Mouse (Mus musculus): ENCODE data around the gene Thap12.

Thap12 gene

DNA sequence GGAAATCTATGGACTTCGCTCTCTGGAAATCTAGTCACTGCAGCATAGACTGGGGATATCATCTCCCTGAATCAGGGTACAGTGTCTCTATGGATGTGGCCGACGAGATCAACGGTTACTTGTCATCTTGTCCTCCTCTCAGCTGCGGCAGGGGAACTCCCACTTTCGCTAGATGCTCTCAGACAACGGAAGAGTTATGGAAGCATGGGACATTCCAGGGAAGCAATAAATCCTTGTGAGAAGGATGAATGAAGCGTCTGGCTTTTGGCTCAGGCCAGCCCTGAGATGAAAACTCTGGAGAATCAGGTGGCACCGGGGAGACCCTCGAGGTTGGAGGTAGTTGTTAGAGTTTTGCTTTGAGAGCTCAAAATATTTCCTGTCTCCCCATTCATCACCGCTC is 53.1 kb downstream of the Thap12 start:
- DNase-seq (ENCODE audit: low spot score in 2 of 2) = no peak

- DNase-seq (ENCODE audit: low spot score in 2 of 2) = peak; percentile 34 to 46
Measured at GRCm38 (mm10) chr7:98756556-98756955, 53.7 kb downstream of the Thap12 start.

- DNase-seq (ENCODE audit: low spot score in 2 of 2) = peak in 1 of 2 experiments; percentile 32
Measured at GRCm38 (mm10) chr7:98760126-98760525, 57.2 kb downstream of the Thap12 start.

GRCm38 (mm10) chr7:98763911-98764310 is 61.0 kb downstream of the Thap12 start:
- no peak for DNase-seq (ENCODE audit: low spot score in 2 of 2)

GRCm38 (mm10) chr7:98767261-98767660 is 64.4 kb downstream of the Thap12 start:
- no peak for DNase-seq (ENCODE audit: low spot score in 2 of 2)

Measured in heart, adult 9 months (tissue).